Mouse (Mus musculus) kidney, embryonic 14.5 days (tissue): ENCODE results near the gene 3110021N24Rik. TPM values are rescaled to one million over a fixed set of nuclear protein-coding genes. Genes with fewer than 3 reads are reported as not detected.

Source experiments
- ATAC-seq: fragments of 200-750 bp; cut with Nextera tagmentation; 2 replicates; pipeline ENCODE4 v1.8.0; 2017; ENCODE audit warnings: moderate number of reproducible peaks, mild to moderate bottlenecking, moderate TSS enrichment, moderate library complexity; ENCODE audit not compliant: low FRiP score, low TSS enrichment
- H3K27ac ChIP-seq: fragments of 300-500 bp; sonication (generic); 2 replicates; pipeline ENCODE4 v1.5.1; 2014; ENCODE audit warnings: low read depth, mild to moderate bottlenecking, low read length, moderate library complexity, mixed read lengths
- H3K27me3 ChIP-seq: fragments of 300-500 bp; sonication (generic); 2 replicates; pipeline ENCODE4 v1.6.1; 2014; ENCODE audit warnings: mild to moderate bottlenecking, low read length; ENCODE audit not compliant: control insufficient read depth, insufficient read depth
- H3K36me3 ChIP-seq: fragments of 300-500 bp; sonication (generic); 2 replicates; pipeline ENCODE4 v1.6.1; 2014; ENCODE audit warnings: low read length, mixed read lengths; ENCODE audit not compliant: control insufficient read depth, insufficient read depth
- H3K4me1 ChIP-seq: fragments of 300-500 bp; sonication (generic); 2 replicates; pipeline ENCODE4 v1.6.1; 2014; ENCODE audit warnings: low read length, mixed read lengths; ENCODE audit not compliant: control insufficient read depth, insufficient read depth
- H3K4me2 ChIP-seq: fragments of 300-500 bp; sonication (generic); replicated peaks from 2 replicates; pipeline ENCODE4 v1.6.1; 2014; ENCODE audit warnings: low read depth, mild to moderate bottlenecking, low read length
- H3K4me3 ChIP-seq: fragments of 300-500 bp; sonication (generic); 2 replicates; pipeline ENCODE4 v1.5.1; 2014; ENCODE audit warnings: mild to moderate bottlenecking, low read length
- H3K9ac ChIP-seq: fragments of 300-500 bp; sonication (generic); 2 replicates; pipeline ENCODE4 v1.6.1; 2014; ENCODE audit warnings: low read depth, mild to moderate bottlenecking, low read length, moderate library complexity
- H3K9me3 ChIP-seq: fragments of 300-500 bp; sonication (generic); 2 replicates; pipeline ENCODE4 v1.6.1; 2016; ENCODE audit warnings: low read length; ENCODE audit not compliant: control insufficient read depth
- WGBS: fragments of 180-500 bp; shearing (Covaris S2); extraction: QIAGEN DNeasy Blood & Tissue Kit; methylation state at CpG from one replicate; pipeline ENCODE4 v1.1.7; 2014; 5-methylcytosine and 5-hydroxymethylcytosine counted together
- polyA plus RNA-seq: library from polyadenylated mRNA; unstranded; fragments of >200 nt; fragmentation: Nextera tagmentation; extraction: Ambion mirVana; gene quantifications from 2 replicates; pipeline ENCODE4 v1.2.1, GENCODE M21; 2014

The 3110021N24Rik gene
- polyA plus RNA-seq, 1 experiment from 2014 or later: 2.1 TPM

DNA sequence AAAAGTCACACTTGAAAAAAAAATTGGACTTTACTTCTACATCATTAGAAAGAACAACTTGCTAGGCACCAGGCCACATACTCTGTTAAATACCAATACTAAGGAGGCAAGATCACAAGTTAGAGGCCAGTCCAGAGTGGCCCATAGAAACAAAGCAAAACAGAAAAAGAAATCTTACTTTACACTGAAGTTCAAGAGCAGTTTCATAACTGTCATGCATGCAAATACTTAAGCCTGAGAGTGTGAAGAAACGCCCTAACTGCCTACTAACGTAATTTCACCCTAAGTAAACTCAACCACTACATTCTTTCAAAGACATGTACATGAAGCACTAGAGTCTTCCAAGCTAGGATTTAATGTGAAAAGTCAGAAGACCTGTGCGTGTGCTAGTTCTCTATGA, 106.2 kb downstream of the 3110021N24Rik start:
- no peaks in the 10 kb centered on the region for H3K9me3 ChIP-seq
- H3K36me3 ChIP-seq: peaks cover 80% of the 10 kb centered on the region
- H3K9ac ChIP-seq: no peak overlapping the region
- WGBS: 91% methylated on average over 3 of the region's 3 CpGs
- no peak overlapping the region for H3K27ac ChIP-seq
- H3K4me1 ChIP-seq: 0 out of 2 replicates have a peak, but pooled peaks cover under 1% of the 10 kb centered on the region
- H3K4me3 ChIP-seq: no peak overlapping the region
- H3K27me3 ChIP-seq: no peaks in the 10 kb centered on the region
- ATAC-seq: no peak
- H3K4me2 ChIP-seq: no peak overlapping the region

DNA sequence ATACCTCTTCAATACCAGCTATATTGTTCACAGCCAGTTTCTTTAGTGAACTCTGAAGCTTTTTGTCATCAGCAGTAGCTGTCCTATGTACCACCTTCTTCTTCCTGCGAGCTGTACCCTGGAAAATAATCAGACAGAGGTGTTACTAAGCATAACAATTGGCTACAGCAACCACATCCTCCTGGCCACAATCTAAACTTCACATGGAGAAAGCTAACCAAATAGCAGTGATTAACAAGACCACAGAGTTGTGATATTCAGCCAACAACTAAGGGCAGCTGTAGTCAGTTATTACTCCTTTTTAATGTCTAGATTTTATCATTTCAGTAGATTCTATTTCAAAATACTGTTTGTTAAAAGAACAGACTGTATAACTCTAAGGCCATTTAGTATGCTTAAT, 106.6 kb downstream of the 3110021N24Rik start:
- H3K9me3 ChIP-seq: no peaks in the 10 kb centered on the region
- H3K27ac ChIP-seq: no peak overlapping the region
- H3K4me1 ChIP-seq: 0 out of 2 replicates have a peak, but pooled peaks cover 4% of the 10 kb centered on the region
- H3K36me3 ChIP-seq: peaks cover 76% of the 10 kb centered on the region
- WGBS: 97% methylated on average over 1 of the region's 1 CpGs
- ATAC-seq: no peak
- no peak overlapping the region for H3K9ac ChIP-seq
- no peak overlapping the region for H3K4me3 ChIP-seq
- H3K4me2 ChIP-seq: no peak overlapping the region
- H3K27me3 ChIP-seq: no peaks in the 10 kb centered on the region

DNA sequence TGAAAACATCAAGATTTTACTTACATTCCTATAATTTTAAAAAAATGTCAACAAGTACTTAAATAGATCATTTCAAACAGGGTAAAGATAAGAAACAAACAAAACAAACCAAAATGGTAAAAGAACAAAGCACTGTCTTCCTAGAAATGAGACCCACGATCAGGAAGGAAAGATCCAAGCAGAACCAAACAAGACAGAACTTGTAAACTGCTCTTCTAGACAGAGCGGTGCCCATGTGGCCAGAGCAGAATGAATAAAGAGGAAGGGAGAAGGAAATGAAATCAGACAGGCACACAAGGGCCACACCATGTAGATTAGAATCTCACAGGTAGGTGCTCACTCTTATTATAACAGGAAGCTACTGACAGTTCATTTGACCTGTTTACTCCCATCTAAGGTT, 107.2 kb downstream of the 3110021N24Rik start:
- no peaks in the 10 kb centered on the region for H3K9me3 ChIP-seq
- no peak for ATAC-seq
- no peak overlapping the region for H3K4me2 ChIP-seq
- 96% methylated on average over 2 of the region's 2 CpGs for WGBS
- no peaks in the 10 kb centered on the region for H3K27me3 ChIP-seq
- H3K36me3 ChIP-seq: peaks cover 74% of the 10 kb centered on the region
- H3K4me3 ChIP-seq: no peak overlapping the region
- H3K4me1 ChIP-seq: 0 out of 2 replicates have a peak, but pooled peaks cover 5% of the 10 kb centered on the region
- H3K27ac ChIP-seq: no peak overlapping the region
- no peak overlapping the region for H3K9ac ChIP-seq

DNA sequence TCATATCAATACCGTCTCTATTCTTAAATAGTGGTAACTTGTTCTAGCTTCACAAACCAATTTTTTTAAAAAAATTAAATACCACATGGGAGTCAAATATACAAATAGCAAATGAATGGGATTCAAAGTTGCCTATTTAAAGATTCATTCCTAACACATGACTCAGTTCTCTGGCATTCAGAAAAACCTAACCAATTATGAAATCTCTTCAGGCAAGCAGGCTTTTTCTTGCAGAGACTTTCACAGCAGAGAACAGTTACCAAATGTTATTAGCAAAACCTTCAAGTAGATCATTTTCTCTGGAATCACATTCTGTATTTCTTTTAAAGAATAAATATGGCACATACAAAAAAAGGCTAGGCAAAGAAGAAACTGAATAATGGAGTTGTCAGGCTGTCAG, 111.2 kb downstream of the 3110021N24Rik start:
- H3K9ac ChIP-seq: no peak overlapping the region
- WGBS: 91% methylated on average over 1 of the region's 1 CpGs
- no peaks in the 10 kb centered on the region for H3K27me3 ChIP-seq
- no peaks in the 10 kb centered on the region for H3K9me3 ChIP-seq
- no peak overlapping the region for H3K27ac ChIP-seq
- H3K36me3 ChIP-seq: peaks cover 36% of the 10 kb centered on the region
- no peak overlapping the region for H3K4me2 ChIP-seq
- peaks cover 9% of the 10 kb centered on the region; the same call in 1 of the 2 replicates for H3K4me1 ChIP-seq
- H3K4me3 ChIP-seq: no peak overlapping the region
- ATAC-seq: no peak

Other genes with a start within 250 kb of the 3110021N24Rik start
- 96.5 and 111 TPM in 2 replicates for gene Prpf38a, start 140.3 kb upstream of the 3110021N24Rik start, polyA plus RNA-seq
- gene Orc1, start 140.2 kb upstream of the 3110021N24Rik start, polyA plus RNA-seq: 8.3 and 11.8 TPM in 2 replicates
- 19.6 and 31.8 TPM in 2 replicates for gene Cc2d1b, start 99.7 kb upstream of the 3110021N24Rik start, polyA plus RNA-seq
- gene Zfyve9, start 61.1 kb downstream of the 3110021N24Rik start, polyA plus RNA-seq: 7.2 and 7.5 TPM in 2 replicates
- gene Btf3l4, start 114.0 kb downstream of the 3110021N24Rik start, polyA plus RNA-seq: 199 and 224 TPM in 2 replicates
- 112 and 117 TPM in 2 replicates for gene Txndc12, start 115.0 kb downstream of the 3110021N24Rik start, polyA plus RNA-seq
- gene Kti12, start 128.1 kb downstream of the 3110021N24Rik start, polyA plus RNA-seq: 66.3 and 68.7 TPM in 2 replicates
- 0.76 and 1.5 TPM in 2 replicates for gene A730015C16Rik, start 129.0 kb downstream of the 3110021N24Rik start, polyA plus RNA-seq
- 16.0 and 16.6 TPM in 2 replicates for gene Rab3b, start 159.4 kb downstream of the 3110021N24Rik start, polyA plus RNA-seq